Mouse (Mus musculus) left cerebral cortex, postnatal 4 days (tissue): ENCODE measurements around the gene Surf1. TPM values are rescaled to one million over a fixed set of nuclear protein-coding genes. Genes with fewer than 3 reads are reported as not detected.

Source experiments
- DNase-seq: peaks from one replicate; pipeline ENCODE4 v3.0.0-alpha.2; 2022
- intact Hi-C: fragments of 180-260 bp; cut with DNase I; formaldehyde crosslinking; loops from one replicate; pipeline ENCODE4 v1.15.1; 2025
- total RNA-seq, 2 experiments: library from RNA; stranded (reverse); gene quantifications; 2 replicates each; pipeline ENCODE4 v1.2.3; 2021

Gene Surf1
- 10 to 100 TPM; 69.5 to 72.4 TPM for total RNA-seq

- intact Hi-C loops, result no loop called here
- DNase-seq, result peak; percentile 82
Observed at GRCm38 (mm10) chr2:26915927-26916728, at the start of gene Surf1, which contains the start of gene Surf2. Surf1 (minus strand) TSS chr2:26916530. Surf2 (plus strand) TSS chr2:26916367.

- no peak for DNase-seq
- intact Hi-C loops, result no loop called here
Observed at GRCm38 (mm10) chr2:26964724-26965370, 48.5 kb upstream of the Surf1 start.

GRCm38 (mm10) chr2:26963923-26964723 is 47.8 kb upstream of the Surf1 start, which contains the start of gene Rexo4:
Rexo4 (minus strand) TSS chr2:26964386.
- intact Hi-C loops, result no loop called here
- peak; percentile 97 for DNase-seq

GRCm38 (mm10) chr2:26960756-26961155 is 44.4 kb upstream of the Surf1 start:
- no peak for DNase-seq

GRCm38 (mm10) chr2:26957488-26957859 is 41.1 kb upstream of the Surf1 start:
- intact Hi-C loops, result no loop called here
- no peak for DNase-seq

More at GRCm38 (mm10) chr2:26960756-26961155, 44.4 kb upstream of the Surf1 start:
- intact Hi-C loops, result no loop called here

GRCm38 (mm10) chr2:26956811-26957487 is 40.6 kb upstream of the Surf1 start:
- DNase-seq, result no peak
- intact Hi-C loops, result no loop called here

- no peak for DNase-seq
- intact Hi-C loops, result no loop called here
Observed at GRCm38 (mm10) chr2:26954735-26955395, 38.5 kb upstream of the Surf1 start.

GRCm38 (mm10) chr2:26952866-26953265 is 36.5 kb upstream of the Surf1 start:
- intact Hi-C loops, result no loop called here
- DNase-seq, result no peak

- DNase-seq, result no peak
- intact Hi-C loops, result no loop called here
Observed at GRCm38 (mm10) chr2:26952193-26952592, 35.9 kb upstream of the Surf1 start.

- DNase-seq, result no peak
Observed at GRCm38 (mm10) chr2:26951346-26951905, 35.1 kb upstream of the Surf1 start.

GRCm38 (mm10) chr2:26950411-26950810 is 34.1 kb upstream of the Surf1 start:
- no peak for DNase-seq

More at GRCm38 (mm10) chr2:26951346-26951905, 35.1 kb upstream of the Surf1 start:
- intact Hi-C loops, result no loop called here

GRCm38 (mm10) chr2:26943253-26943652 is 26.9 kb upstream of the Surf1 start:
- DNase-seq, result no peak
- intact Hi-C loops, result no loop called here

More at GRCm38 (mm10) chr2:26950411-26950810, 34.1 kb upstream of the Surf1 start:
- intact Hi-C loops, result no loop called here

- intact Hi-C loops, result no loop called here
- DNase-seq, result no peak
Observed at GRCm38 (mm10) chr2:26941539-26941938, 25.2 kb upstream of the Surf1 start.

GRCm38 (mm10) chr2:26936425-26936824 is 20.1 kb upstream of the Surf1 start:
- intact Hi-C loops, result loop anchor here (10.0 kb wide), 1 partner anchor 98 kb away; no protein-coding TSS in a partner anchor
- no peak for DNase-seq

- no peak for DNase-seq
- intact Hi-C loops, result loop anchor here (10.0 kb wide), 1 partner anchor 100 kb away; no protein-coding TSS in a partner anchor
Observed at GRCm38 (mm10) chr2:26935286-26935685, 19.0 kb upstream of the Surf1 start.

- DNase-seq, result peak; percentile 93
- intact Hi-C loops, result loop anchor here (5.0 to 10.0 kb wide), 2 partner anchors 101 to 304 kb away; no protein-coding TSS in a partner anchor
Observed at GRCm38 (mm10) chr2:26933304-26934055, 17.1 kb upstream of the Surf1 start, which contains the start of the genes Surf4 and Stkld1. Surf4 (minus strand) TSS chr2:26933928. Stkld1 (plus strand) TSS chr2:26934047.

GRCm38 (mm10) chr2:26932473-26933303 is 16.4 kb upstream of the Surf1 start:
- intact Hi-C loops, result loop anchor here (5.0 to 10.0 kb wide), 2 partner anchors 102 to 305 kb away; no protein-coding TSS in a partner anchor
- peak; percentile 37 for DNase-seq
